Mouse (Mus musculus): ENCODE results near the gene Akna. TPM values are rescaled to one million over a fixed set of nuclear protein-coding genes. Genes with fewer than 3 reads are reported as not detected.

Gene Akna
- polyA plus RNA-seq, 1 experiment from 2014 or later: 6.0 TPM

GRCm38 (mm10) chr4:63389887-63390528 lies 13.1 kb downstream of the Akna start:
- H3K4me3 ChIP-seq: no peak overlapping the region
- H3K9me3 ChIP-seq: no peaks in the 10 kb centered on the region
- H3K27ac ChIP-seq: peak overlapping the region; percentile 77
- 0 out of 2 replicates have a peak overlapping the region, but pooled peaks have one; percentile 39 for H3K9ac ChIP-seq
- ATAC-seq (ENCODE audit: low FRiP score): peak; percentile 60
- H3K27me3 ChIP-seq: no peaks in the 10 kb centered on the region
- peaks cover 30% of the 10 kb centered on the region for H3K4me1 ChIP-seq (replicated peaks)
- peaks cover 28% of the 10 kb centered on the region for H3K36me3 ChIP-seq
- no peak overlapping the region for H3K4me2 ChIP-seq
- 47% methylated on average over 11 of the region's 11 CpGs for WGBS

GRCm38 (mm10) chr4:63389121-63389886 lies 13.8 kb downstream of the Akna start:
- H3K4me3 ChIP-seq: no peak overlapping the region

GRCm38 (mm10) chr4:63388029-63388428 lies 15.1 kb downstream of the Akna start:
- Histone ChIP-seq H3K9ac (no peak overlapping the region), H3K4me2 (no peak overlapping the region), H3K27ac (peak overlapping the region; percentile 77; the same call in 1 of the 2 replicates), H3K4me1 (replicated peaks) (peaks cover 30% of the 10 kb centered on the region), H3K36me3 (peaks cover 21% of the 10 kb centered on the region), H3K9me3 (no peaks in the 10 kb centered on the region), H3K27me3 (no peaks in the 10 kb centered on the region), H3K4me3 (no peak overlapping the region)
- ATAC-seq (ENCODE audit: low FRiP score): no peak
- WGBS: 60% methylated on average over 6 of the region's 6 CpGs

More at GRCm38 (mm10) chr4:63389121-63389886, 13.8 kb downstream of the Akna start:
- Histone ChIP-seq H3K4me2 (no peak overlapping the region), H3K4me1 (replicated peaks) (peaks cover 30% of the 10 kb centered on the region), H3K9me3 (no peaks in the 10 kb centered on the region), H3K36me3 (peaks cover 21% of the 10 kb centered on the region), H3K27me3 (no peaks in the 10 kb centered on the region), H3K9ac (peak overlapping the region; percentile 53; the same call in 1 of the 2 replicates), H3K27ac (peak overlapping the region; percentile 77)
- 13% methylated on average over 8 of the region's 8 CpGs for WGBS
- ATAC-seq (ENCODE audit: low FRiP score): peak; percentile 65

DNA sequence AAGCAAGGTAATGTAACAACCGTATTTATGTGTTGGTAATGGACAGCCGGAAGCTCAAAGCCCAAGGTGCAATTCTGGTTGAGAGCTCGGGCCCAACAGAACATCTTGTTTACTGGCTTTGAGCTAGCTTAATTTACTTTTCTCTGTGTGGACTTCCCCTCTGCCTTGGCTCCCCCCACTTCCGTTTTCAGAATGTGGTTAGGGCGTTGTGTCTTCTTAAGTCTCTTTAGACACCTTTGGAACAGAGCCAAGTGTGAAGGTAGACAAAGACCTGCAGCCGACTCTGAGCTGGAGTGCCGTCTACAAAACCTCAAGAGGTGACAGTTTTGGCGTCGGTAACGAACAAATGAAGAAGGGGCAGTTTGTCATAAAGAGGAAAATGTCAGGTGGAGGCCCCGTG lies 17.4 kb downstream of the Akna start:
- no peak overlapping the region for H3K4me2 ChIP-seq
- H3K27ac ChIP-seq: no peak overlapping the region
- no peaks in the 10 kb centered on the region for H3K27me3 ChIP-seq
- peaks cover 30% of the 10 kb centered on the region for H3K4me1 ChIP-seq (replicated peaks)
- no peak for ATAC-seq (ENCODE audit: low FRiP score)
- no peak overlapping the region for H3K9ac ChIP-seq
- peaks cover 39% of the 10 kb centered on the region for H3K36me3 ChIP-seq
- 82% methylated on average over 11 of the region's 11 CpGs for WGBS
- no peaks in the 10 kb centered on the region for H3K9me3 ChIP-seq
- no peak overlapping the region for H3K4me3 ChIP-seq

- H3K27ac ChIP-seq: no peak overlapping the region
- H3K36me3 ChIP-seq: peaks cover 44% of the 10 kb centered on the region
- no peaks in the 10 kb centered on the region for H3K9me3 ChIP-seq
- no peak for ATAC-seq (ENCODE audit: low FRiP score)
- no peak overlapping the region for H3K4me3 ChIP-seq
- no peak overlapping the region for H3K9ac ChIP-seq
- H3K27me3 ChIP-seq: no peaks in the 10 kb centered on the region
- WGBS: 92% methylated on average over 3 of the region's 3 CpGs
- peaks cover 27% of the 10 kb centered on the region for H3K4me1 ChIP-seq (replicated peaks)
- H3K4me2 ChIP-seq: no peak overlapping the region
Observed at GRCm38 (mm10) chr4:63385253-63385652, 17.9 kb downstream of the Akna start.

- WGBS: 94% methylated on average over 4 of the region's 4 CpGs
- ATAC-seq (ENCODE audit: low FRiP score): no peak
- Histone ChIP-seq H3K36me3 (peaks cover 53% of the 10 kb centered on the region), H3K4me1 (replicated peaks) (peaks cover 17% of the 10 kb centered on the region), H3K27ac (no peak overlapping the region), H3K4me3 (no peak overlapping the region), H3K9ac (no peak overlapping the region), H3K4me2 (no peak overlapping the region), H3K9me3 (no peaks in the 10 kb centered on the region), H3K27me3 (no peaks in the 10 kb centered on the region)
Observed at GRCm38 (mm10) chr4:63384262-63384661, 18.9 kb downstream of the Akna start.

- Histone ChIP-seq H3K9me3 (no peaks in the 10 kb centered on the region), H3K4me1 (replicated peaks) (peaks cover 9% of the 10 kb centered on the region), H3K4me3 (no peak overlapping the region), H3K27me3 (no peaks in the 10 kb centered on the region), H3K4me2 (no peak overlapping the region), H3K27ac (no peak overlapping the region), H3K9ac (no peak overlapping the region), H3K36me3 (peaks cover 61% of the 10 kb centered on the region)
- WGBS: 80% methylated on average over 12 of the region's 12 CpGs
- ATAC-seq (ENCODE audit: low FRiP score): no peak
Observed at GRCm38 (mm10) chr4:63383474-63383873, 19.7 kb downstream of the Akna start.

DNA sequence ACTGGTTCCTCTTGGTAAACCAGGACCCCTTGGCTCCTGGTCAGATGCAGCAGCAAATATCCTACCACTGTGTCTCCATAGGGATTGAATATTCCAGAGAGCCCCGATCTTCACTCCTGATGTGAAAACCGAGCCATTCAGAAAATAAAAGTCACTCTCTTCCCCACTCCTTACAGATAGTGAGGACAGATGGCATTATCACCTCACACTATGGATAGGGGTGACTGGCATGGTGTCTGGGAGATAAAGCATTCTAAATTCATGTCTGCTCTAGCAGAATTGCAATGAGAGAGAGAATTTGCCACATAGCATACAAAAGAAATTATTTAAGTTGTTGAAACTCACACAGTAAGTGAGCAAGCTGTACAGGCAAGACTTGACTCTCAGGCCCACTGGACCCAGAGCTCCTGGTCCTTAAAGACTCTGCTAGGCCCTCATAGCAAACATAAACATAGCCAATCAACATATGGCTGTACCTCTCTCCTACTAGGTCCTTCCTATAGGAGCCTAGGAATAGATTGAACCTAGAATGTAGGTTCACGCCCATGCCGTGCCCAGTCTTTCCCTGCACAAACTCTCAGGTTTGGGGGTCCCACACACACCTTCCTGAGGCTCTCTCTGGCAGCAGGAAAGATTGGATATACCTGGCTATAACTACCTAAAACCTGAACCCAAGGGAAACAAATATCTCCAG lies 20.3 kb downstream of the Akna start:
- Histone ChIP-seq H3K9me3 (no peaks in the 10 kb centered on the region), H3K4me2 (no peak overlapping the region), H3K4me1 (replicated peaks) (peaks cover 3% of the 10 kb centered on the region; the same call in 1 of the 2 replicates), H3K4me3 (no peak overlapping the region), H3K27ac (no peak overlapping the region), H3K27me3 (no peaks in the 10 kb centered on the region), H3K36me3 (peaks cover 64% of the 10 kb centered on the region), H3K9ac (no peak overlapping the region)
- WGBS: 90% methylated on average over 4 of the region's 4 CpGs
- no peak for ATAC-seq (ENCODE audit: low FRiP score)

GRCm38 (mm10) chr4:63377483-63377882 lies 25.7 kb downstream of the Akna start:
- H3K4me3 ChIP-seq: no peak overlapping the region
- H3K4me1 ChIP-seq (replicated peaks): no peaks in the 10 kb centered on the region
- peaks cover 80% of the 10 kb centered on the region for H3K36me3 ChIP-seq
- H3K27ac ChIP-seq: no peak overlapping the region
- no peaks in the 10 kb centered on the region for H3K9me3 ChIP-seq
- WGBS: 64% methylated on average over 7 of the region's 7 CpGs
- H3K9ac ChIP-seq: no peak overlapping the region
- ATAC-seq (ENCODE audit: low FRiP score): no peak
- no peak overlapping the region for H3K4me2 ChIP-seq
- H3K27me3 ChIP-seq: no peaks in the 10 kb centered on the region

- no peaks in the 10 kb centered on the region for H3K9me3 ChIP-seq
- no peak overlapping the region for H3K4me2 ChIP-seq
- ATAC-seq (ENCODE audit: low FRiP score): peak; percentile 30; the same call in 1 of the 2 replicates
- H3K36me3 ChIP-seq: peaks cover 73% of the 10 kb centered on the region
- H3K4me3 ChIP-seq: no peak overlapping the region
- WGBS: 67% methylated on average over 1 of the region's 1 CpGs
- no peaks in the 10 kb centered on the region for H3K27me3 ChIP-seq
- peaks cover 10% of the 10 kb centered on the region for H3K4me1 ChIP-seq (replicated peaks)
- no peak overlapping the region for H3K9ac ChIP-seq
- no peak overlapping the region for H3K27ac ChIP-seq
Observed at GRCm38 (mm10) chr4:63375367-63375766, 27.8 kb downstream of the Akna start.

DNA sequence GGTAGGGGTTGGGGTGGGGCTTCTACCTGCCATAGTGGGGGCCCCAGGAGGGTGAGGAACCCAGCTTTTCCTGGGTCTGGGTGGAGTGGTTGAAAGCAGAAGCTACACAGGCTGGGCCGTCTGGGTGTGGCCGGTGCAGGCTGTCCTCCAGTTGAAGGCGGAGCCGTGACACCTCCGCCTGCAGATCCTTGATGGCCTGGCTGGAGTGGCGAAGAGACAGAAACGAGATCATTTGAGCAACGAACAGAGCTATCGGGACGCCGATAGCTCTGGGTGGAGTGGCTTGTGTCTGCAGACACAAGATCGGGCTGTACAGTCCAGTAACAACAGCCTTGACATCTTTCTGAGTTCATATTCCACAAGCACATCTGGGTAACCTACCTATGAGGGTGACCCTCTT lies 28.8 kb downstream of the Akna start:
- peaks cover 10% of the 10 kb centered on the region for H3K4me1 ChIP-seq (replicated peaks)
- H3K4me3 ChIP-seq: no peak overlapping the region
- no peak overlapping the region for H3K9ac ChIP-seq
- no peak overlapping the region for H3K4me2 ChIP-seq
- no peak overlapping the region for H3K27ac ChIP-seq
- peaks cover 65% of the 10 kb centered on the region for H3K36me3 ChIP-seq
- ATAC-seq (ENCODE audit: low FRiP score): no peak
- 84% methylated on average over 12 of the region's 12 CpGs for WGBS
- H3K27me3 ChIP-seq: no peaks in the 10 kb centered on the region
- no peaks in the 10 kb centered on the region for H3K9me3 ChIP-seq

- peaks cover 10% of the 10 kb centered on the region for H3K4me1 ChIP-seq (replicated peaks)
- no peak for ATAC-seq (ENCODE audit: low FRiP score)
- H3K27ac ChIP-seq: no peak overlapping the region
- no peak overlapping the region for H3K4me3 ChIP-seq
- 93% methylated on average over 8 of the region's 8 CpGs for WGBS
- H3K9me3 ChIP-seq: no peaks in the 10 kb centered on the region
- H3K4me2 ChIP-seq: no peak overlapping the region
- no peak overlapping the region for H3K9ac ChIP-seq
- no peaks in the 10 kb centered on the region for H3K27me3 ChIP-seq
- peaks cover 62% of the 10 kb centered on the region for H3K36me3 ChIP-seq
Observed at GRCm38 (mm10) chr4:63373404-63373803, 29.8 kb downstream of the Akna start.
